ENCODE assay signal across 7 mouse cellular contexts in genomic region chr13:41220304-41220834, GRCm38 (mm10). TPM values are rescaled to one million over a fixed set of nuclear protein-coding genes. Genes with fewer than 3 reads are reported as not detected.
A peak's percentile ranks its signal among the peaks of the same experiment; 100 is the strongest.
DNase-seq lines count a peak whose midpoint lies in the region; ATAC-seq and TF ChIP-seq lines count a peak whose summit lies in the region.

Gene Elovl2 (minus strand): TSS chr13:41220405.

- DNase-seq in adrenal gland, postnatal 25 days = peak; percentile 77
- peak; percentile 91 for DNase-seq in embryonic facial prominence, embryonic 10.5 days (ENCODE audit: low spot score)
- DNase-seq in heart, adult 18-20 months = peak; percentile 64 to 69
- peak; percentile 74 for DNase-seq in kidney, adult 11 months
- DNase-seq in midbrain, embryonic 14.5 days = peak; percentile 92
- DNase-seq in spleen, adult 2 months (ENCODE audit: low read depth in 1 of 2, low spot score in 2 of 2) = peak in 1 of 2 experiments; percentile 19

- no peaks in the 10 kb centered on the region for H3K36me3 ChIP-seq in embryonic facial prominence, embryonic 10.5 days (replicated peaks)
- H3K36me3 ChIP-seq in limb, embryonic 13.5 days = no peaks in the 10 kb centered on the region
- no peaks in the 10 kb centered on the region for H3K36me3 ChIP-seq in midbrain, embryonic 14.5 days (ENCODE audit: control insufficient read depth, insufficient read depth, low read length)
- H3K36me3 ChIP-seq in spleen, adult 2 months (ENCODE audit: control insufficient read depth, insufficient read depth, low read length) = no peaks in the 10 kb centered on the region

- WGBS in embryonic facial prominence, embryonic 10.5 days = under 1% methylated on average over 77 of the region's 77 CpGs
- WGBS in limb, embryonic 13.5 days = 1% methylated on average over 46 of the region's 77 CpGs
- WGBS in midbrain, embryonic 14.5 days = 2% methylated on average over 53 of the region's 77 CpGs
- 5% methylated on average over 68 of the region's 77 CpGs for WGBS in spleen, adult 2 months

- no peaks in the 10 kb centered on the region for H3K27me3 ChIP-seq in embryonic facial prominence, embryonic 10.5 days (replicated peaks; ENCODE audit: low read depth, poor library complexity, severe bottlenecking)
- H3K27me3 ChIP-seq in limb, embryonic 13.5 days = no peaks in the 10 kb centered on the region
- H3K27me3 ChIP-seq in midbrain, embryonic 14.5 days (ENCODE audit: control insufficient read depth, insufficient read depth, low read length) = no peaks in the 10 kb centered on the region
- peaks cover 13% of the 10 kb centered on the region for H3K27me3 ChIP-seq in spleen, adult 2 months (ENCODE audit: control insufficient read depth, insufficient read depth, low read length)

- TF ChIP-seq CTCF in spleen, adult 2 months (IDR thresholded peaks at IDR 0.05; ENCODE audit: extremely low read depth, insufficient read depth, insufficient read length, insufficient replicate concordance) = peak; percentile 21; the same call in 1 of the 2 replicates

- H3K4me3 ChIP-seq in embryonic facial prominence, embryonic 10.5 days = peak within 1 kb of the TSS; percentile 76
- peak within 1 kb of the TSS; percentile 63 for H3K4me3 ChIP-seq in limb, embryonic 13.5 days
- H3K4me3 ChIP-seq in midbrain, embryonic 14.5 days (replicated peaks; ENCODE audit: low read depth, low read length) = peak within 1 kb of the TSS; percentile 80
- peak within 1 kb of the TSS; percentile 34; the same call in 1 of the 2 replicates for H3K4me3 ChIP-seq in spleen, adult 2 months (ENCODE audit: extremely low read depth, insufficient read depth, insufficient read length)

- peak within 1 kb of the TSS; percentile 64 for H3K9ac ChIP-seq in limb, embryonic 13.5 days
- peak within 1 kb of the TSS; percentile 88 for H3K9ac ChIP-seq in midbrain, embryonic 14.5 days (replicated peaks; ENCODE audit: low read length)

- H3K4me2 ChIP-seq in limb, embryonic 13.5 days (replicated peaks) = peak within 1 kb of the TSS; percentile 71
- peak within 1 kb of the TSS; percentile 57 for H3K4me2 ChIP-seq in midbrain, embryonic 14.5 days (ENCODE audit: low read length)

- H3K4me1 ChIP-seq in embryonic facial prominence, embryonic 10.5 days = peaks cover 15% of the 10 kb centered on the region
- H3K4me1 ChIP-seq in limb, embryonic 13.5 days = peaks cover 5% of the 10 kb centered on the region; the same call in 1 of the 2 replicates
- peaks cover 9% of the 10 kb centered on the region for H3K4me1 ChIP-seq in midbrain, embryonic 14.5 days (ENCODE audit: control insufficient read depth, insufficient read depth, low read length)
- H3K4me1 ChIP-seq in spleen, adult 2 months (ENCODE audit: control insufficient read depth, insufficient read depth, insufficient read length) = peaks cover 3% of the 10 kb centered on the region; the same call in 1 of the 2 replicates

- H3K27ac ChIP-seq in embryonic facial prominence, embryonic 10.5 days (replicated peaks) = peak within 1 kb of the TSS; percentile 87
- H3K27ac ChIP-seq in limb, embryonic 13.5 days = no peak within 1 kb of the TSS
- peak within 1 kb of the TSS; percentile 80 for H3K27ac ChIP-seq in midbrain, embryonic 14.5 days (replicated peaks; ENCODE audit: low read depth, low read length)
- no peak within 1 kb of the TSS for H3K27ac ChIP-seq in spleen, adult 2 months (ENCODE audit: insufficient read depth, low read length)

- no peak for TF ChIP-seq POLR2A in spleen, adult 2 months (IDR thresholded peaks at IDR 0.05; ENCODE audit: low read depth, low read length)

- H3K9me3 ChIP-seq in embryonic facial prominence, embryonic 10.5 days = peaks cover 26% of the 10 kb centered on the region
- peaks cover 21% of the 10 kb centered on the region for H3K9me3 ChIP-seq in limb, embryonic 13.5 days
- peaks cover 17% of the 10 kb centered on the region; the same call in 1 of the 2 replicates for H3K9me3 ChIP-seq in midbrain, embryonic 14.5 days (ENCODE audit: control insufficient read depth, low read length)

- peak; percentile 96 for ATAC-seq in limb, embryonic 13.5 days (ENCODE audit: low FRiP score, low read depth)
- peak; percentile 93 for ATAC-seq in midbrain, embryonic 14.5 days (ENCODE audit: low FRiP score, low TSS enrichment)

RNA-seq across cellular contexts. Expression of gene Elovl2, which starts in this region (rescaled TPM):
- 0.33 and 3.1 TPM in 2 replicates for total RNA-seq in adrenal gland, postnatal 25 days (2021)
- 27.5 and 34.1 TPM in 2 replicates for polyA plus RNA-seq in embryonic facial prominence, embryonic 10.5 days (2016; fragmentation: Nextera tagmentation; extraction: Ambion mirVana)
- under 1 TPM; 0.13 to 0.17 TPM for total RNA-seq in heart, adult 18-20 months (2021)
- polyA plus RNA-seq in limb, embryonic 13.5 days (2015; fragmentation: Nextera tagmentation; extraction: Ambion mirVana) = 4.1 and 4.8 TPM in 2 replicates
- 44.6 and 48.3 TPM in 2 replicates for polyA plus RNA-seq in midbrain, embryonic 14.5 days (2014; fragmentation: Nextera tagmentation; extraction: Ambion mirVana)
- polyA plus RNA-seq in spleen, adult 2 months (2012; rRNA removed) = 0.04 and 0.07 TPM in 2 replicates

Comparison
In these comparisons a context has a peak if more than half of its experiments do, and no peak if none do; other contexts are left out.
1. Peak in DNase-seq in heart, adult 18-20 months; RNA of the gene not detected or under 1 TPM.
2. H3K27ac ChIP-seq: peak in embryonic facial prominence, embryonic 10.5 days (single experiment) and midbrain, embryonic 14.5 days (single experiment); none in limb, embryonic 13.5 days (single experiment) and spleen, adult 2 months (single experiment).
3. Peak in every context shown above with its lines, with median percentiles within 50 percentile points of each other: H3K4me3 ChIP-seq.